ENCODE assay signal across 25 mouse cellular contexts in genomic region chr7:103915338-103915737, GRCm38 (mm10). TPM values are rescaled to one million over a fixed set of nuclear protein-coding genes. Genes with fewer than 3 reads are reported as not detected.
A peak's percentile ranks its signal among the peaks of the same experiment; 100 is the strongest.
DNase-seq lines count a peak whose midpoint lies in the region; ATAC-seq lines count a peak whose summit lies in the region.
"Had no signal": no experiment of that assay in that cellular context is flagged by ENCODE, and none has a peak within 500 bp of the region (broad histone marks: within the 10 kb centered on the region; RNA-seq: fewer than 3 reads in every experiment).

No protein-coding gene starts in this region.

- DNase-seq in c-Kit-negative CD71-positive TER-119-positive erythroid progenitor cells, embryonic 14.5 days (ENCODE audit: low read depth, low spot score) = peak; percentile 46
- DNase-seq in c-Kit-positive CD71-positive TER-119-positive erythroid progenitor cells, embryonic 14.5 days (ENCODE audit: low spot score) = peak; percentile 54
- DNase-seq in liver, embryonic 11.5 days (ENCODE audit: low spot score) = no peak
- no peak for DNase-seq in lung, postnatal 4 days
- DNase-seq in lung, postnatal 25 days (ENCODE audit: low spot score) = no peak
- DNase-seq: adrenal gland, adult 8-10 months; cerebellum, adult 9-11 months; gastrocnemius, postnatal 25 days; heart, postnatal 36 days; retina, postnatal 1 day; thymus, postnatal 25 days had no signal

- H3K27me3 ChIP-seq in liver, embryonic 11.5 days (replicated peaks; ENCODE audit: control insufficient read depth, insufficient read depth, low read length) = no peaks in the 10 kb centered on the region
- H3K27me3 ChIP-seq in neural tube, embryonic 15.5 days (replicated peaks) = no peaks in the 10 kb centered on the region
- H3K27me3 ChIP-seq: embryonic facial prominence, embryonic 13.5 days; forebrain, embryonic 12.5 days; kidney, embryonic 15.5 days; megakaryocyte, embryonic 14.5 days had no signal

- no peak overlapping the region for H3K9ac ChIP-seq in liver, embryonic 11.5 days (ENCODE audit: low read depth, low read length)
- no peak overlapping the region for H3K9ac ChIP-seq in neural tube, embryonic 15.5 days (replicated peaks)
- H3K9ac ChIP-seq: embryonic facial prominence, embryonic 13.5 days; forebrain, embryonic 12.5 days; heart, embryonic 13.5 days; hindbrain, embryonic 14.5 days; kidney, embryonic 15.5 days had no signal

- no peak overlapping the region for H3K4me3 ChIP-seq in liver, embryonic 11.5 days (ENCODE audit: low read depth, low read length)
- no peak overlapping the region for H3K4me3 ChIP-seq in neural tube, embryonic 15.5 days (replicated peaks)
- H3K4me3 ChIP-seq: embryonic facial prominence, embryonic 13.5 days; forebrain, embryonic 12.5 days; heart, embryonic 13.5 days; kidney, embryonic 15.5 days; megakaryocyte, embryonic 14.5 days had no signal

- 0 out of 2 replicates have a peak overlapping the region, but pooled peaks have one; percentile 65 for H3K27ac ChIP-seq in liver, embryonic 11.5 days (ENCODE audit: low read depth, low read length)
- H3K27ac ChIP-seq in neural tube, embryonic 15.5 days (replicated peaks) = no peak overlapping the region
- H3K27ac ChIP-seq: embryonic facial prominence, embryonic 13.5 days; forebrain, embryonic 12.5 days; heart, embryonic 13.5 days; hindbrain, embryonic 14.5 days; kidney, embryonic 15.5 days had no signal

- H3K4me2 ChIP-seq in liver, embryonic 11.5 days = no peak overlapping the region
- H3K4me2 ChIP-seq in neural tube, embryonic 15.5 days = no peak overlapping the region
- H3K4me2 ChIP-seq: embryonic facial prominence, embryonic 13.5 days; forebrain, embryonic 12.5 days; heart, embryonic 13.5 days; hindbrain, embryonic 14.5 days; kidney, embryonic 15.5 days had no signal

- ATAC-seq in liver, embryonic 11.5 days (replicated peaks; ENCODE audit: low FRiP score) = peak; percentile 94
- peak; percentile 33; the same call in 1 of the 2 replicates for ATAC-seq in megakaryocyte, adult 5-6 weeks (ENCODE audit: poor library complexity, severe bottlenecking)
- ATAC-seq in neural tube, embryonic 15.5 days (ENCODE audit: low FRiP score) = no peak

- peaks cover 26% of the 10 kb centered on the region for H3K4me1 ChIP-seq in liver, embryonic 11.5 days (replicated peaks; ENCODE audit: control insufficient read depth, insufficient read depth, low read length)
- H3K4me1 ChIP-seq in neural tube, embryonic 15.5 days = no peaks in the 10 kb centered on the region
- H3K4me1 ChIP-seq: embryonic facial prominence, embryonic 13.5 days; forebrain, embryonic 12.5 days; kidney, embryonic 15.5 days had no signal

- H3K9me3 ChIP-seq in liver, embryonic 11.5 days (ENCODE audit: control insufficient read depth, low read length) = no peaks in the 10 kb centered on the region
- no peaks in the 10 kb centered on the region for H3K9me3 ChIP-seq in neural tube, embryonic 15.5 days (replicated peaks)
- H3K9me3 ChIP-seq: embryonic facial prominence, embryonic 13.5 days; forebrain, embryonic 12.5 days; heart, embryonic 13.5 days; kidney, embryonic 15.5 days; megakaryocyte, embryonic 14.5 days had no signal

- H3K36me3 ChIP-seq in liver, embryonic 11.5 days (ENCODE audit: control insufficient read depth, insufficient read depth, low read length) = no peaks in the 10 kb centered on the region
- H3K36me3 ChIP-seq in neural tube, embryonic 15.5 days = no peaks in the 10 kb centered on the region
- H3K36me3 ChIP-seq: embryonic facial prominence, embryonic 13.5 days; forebrain, embryonic 12.5 days; heart, embryonic 13.5 days; kidney, embryonic 15.5 days had no signal

RNA-seq across cellular contexts. Expression of gene Olfr65, which starts 12.1 kb away (rescaled TPM):
- polyA plus RNA-seq in liver, embryonic 11.5 days (2014; fragmentation: Nextera tagmentation; extraction: Ambion mirVana) = not detected in 2 replicates
- not detected in 2 replicates for total RNA-seq in megakaryocyte, adult 5-6 weeks (2015)
- total RNA-seq in megakaryocyte, adult 5-6 weeks (2017) = not detected in 2 replicates
- polyA plus RNA-seq in neural tube, embryonic 15.5 days (2015; fragmentation: Nextera tagmentation; extraction: Ambion mirVana) = not detected in 2 replicates
- total RNA-seq: adrenal gland, adult 8-10 months; gastrocnemius, postnatal 25 days; heart, postnatal 36 days; layer of hippocampus, postnatal 25 days; left cerebral cortex, postnatal 14 days had no signal
- polyA plus RNA-seq: embryonic facial prominence, embryonic 13.5 days; forebrain, embryonic 12.5 days; frontal cortex, adult 2 months; heart, embryonic 13.5 days; hindbrain, embryonic 14.5 days; intestine, embryonic 14.5 days; kidney, embryonic 15.5 days; limb, embryonic 14.5 days; lung, embryonic 16.5 days had no signal

RNA-seq across cellular contexts. Expression of gene Olfr631, which starts 13.3 kb away (rescaled TPM):
- not detected in 2 replicates for polyA plus RNA-seq in liver, embryonic 11.5 days (2014; fragmentation: Nextera tagmentation; extraction: Ambion mirVana)
- not detected in 2 replicates for total RNA-seq in megakaryocyte, adult 5-6 weeks (2015)
- total RNA-seq in megakaryocyte, adult 5-6 weeks (2017) = not detected in 2 replicates
- polyA plus RNA-seq in neural tube, embryonic 15.5 days (2015; fragmentation: Nextera tagmentation; extraction: Ambion mirVana) = not detected in 2 replicates
- total RNA-seq: adrenal gland, adult 8-10 months; gastrocnemius, postnatal 25 days; heart, postnatal 36 days; layer of hippocampus, postnatal 25 days; left cerebral cortex, postnatal 14 days had no signal
- polyA plus RNA-seq: embryonic facial prominence, embryonic 13.5 days; forebrain, embryonic 12.5 days; frontal cortex, adult 2 months; heart, embryonic 13.5 days; hindbrain, embryonic 14.5 days; intestine, embryonic 14.5 days; kidney, embryonic 15.5 days; limb, embryonic 14.5 days; lung, embryonic 16.5 days had no signal

RNA-seq across cellular contexts. Expression of gene Olfr632, which starts 18.8 kb away (rescaled TPM):
- 0.12 TPM in 1 of 2 replicates, not detected in the other for polyA plus RNA-seq in liver, embryonic 11.5 days (2014; fragmentation: Nextera tagmentation; extraction: Ambion mirVana)
- not detected in 2 replicates for total RNA-seq in megakaryocyte, adult 5-6 weeks (2015)
- not detected in 2 replicates for total RNA-seq in megakaryocyte, adult 5-6 weeks (2017)
- not detected in 2 replicates for polyA plus RNA-seq in neural tube, embryonic 15.5 days (2015; fragmentation: Nextera tagmentation; extraction: Ambion mirVana)
- total RNA-seq: adrenal gland, adult 8-10 months; gastrocnemius, postnatal 25 days; heart, postnatal 36 days; layer of hippocampus, postnatal 25 days; left cerebral cortex, postnatal 14 days had no signal
- polyA plus RNA-seq: embryonic facial prominence, embryonic 13.5 days; forebrain, embryonic 12.5 days; frontal cortex, adult 2 months; heart, embryonic 13.5 days; hindbrain, embryonic 14.5 days; intestine, embryonic 14.5 days; kidney, embryonic 15.5 days; limb, embryonic 14.5 days; lung, embryonic 16.5 days had no signal

RNA-seq across cellular contexts. Expression of gene Olfr64, which starts 21.1 kb away (rescaled TPM):
- polyA plus RNA-seq in liver, embryonic 11.5 days (2014; fragmentation: Nextera tagmentation; extraction: Ambion mirVana) = not detected in 2 replicates
- not detected in 2 replicates for total RNA-seq in megakaryocyte, adult 5-6 weeks (2015)
- total RNA-seq in megakaryocyte, adult 5-6 weeks (2017) = not detected in 2 replicates
- not detected in 2 replicates for polyA plus RNA-seq in neural tube, embryonic 15.5 days (2015; fragmentation: Nextera tagmentation; extraction: Ambion mirVana)
- total RNA-seq: adrenal gland, adult 8-10 months; gastrocnemius, postnatal 25 days; heart, postnatal 36 days; layer of hippocampus, postnatal 25 days; left cerebral cortex, postnatal 14 days had no signal
- polyA plus RNA-seq: embryonic facial prominence, embryonic 13.5 days; forebrain, embryonic 12.5 days; frontal cortex, adult 2 months; heart, embryonic 13.5 days; hindbrain, embryonic 14.5 days; intestine, embryonic 14.5 days; kidney, embryonic 15.5 days; limb, embryonic 14.5 days; lung, embryonic 16.5 days had no signal

RNA-seq across cellular contexts. Expression of gene Olfr633, which starts 28.9 kb away (rescaled TPM):
- polyA plus RNA-seq in liver, embryonic 11.5 days (2014; fragmentation: Nextera tagmentation; extraction: Ambion mirVana) = not detected in 2 replicates
- total RNA-seq in megakaryocyte, adult 5-6 weeks (2015) = not detected in 2 replicates
- not detected in 2 replicates for total RNA-seq in megakaryocyte, adult 5-6 weeks (2017)
- not detected in 2 replicates for polyA plus RNA-seq in neural tube, embryonic 15.5 days (2015; fragmentation: Nextera tagmentation; extraction: Ambion mirVana)
- total RNA-seq: adrenal gland, adult 8-10 months; gastrocnemius, postnatal 25 days; heart, postnatal 36 days; layer of hippocampus, postnatal 25 days; left cerebral cortex, postnatal 14 days had no signal
- polyA plus RNA-seq: embryonic facial prominence, embryonic 13.5 days; forebrain, embryonic 12.5 days; frontal cortex, adult 2 months; heart, embryonic 13.5 days; hindbrain, embryonic 14.5 days; intestine, embryonic 14.5 days; kidney, embryonic 15.5 days; limb, embryonic 14.5 days; lung, embryonic 16.5 days had no signal

Comparison
In these comparisons a context has a peak if more than half of its experiments do, and no peak if none do; other contexts are left out.
1. DNase-seq: peak in c-Kit-negative CD71-positive TER-119-positive erythroid progenitor cells, embryonic 14.5 days (single experiment) and c-Kit-positive CD71-positive TER-119-positive erythroid progenitor cells, embryonic 14.5 days (single experiment); none in liver, embryonic 11.5 days (single experiment), lung, postnatal 4 days (0 of 2) and lung, postnatal 25 days (single experiment).